Mouse (Mus musculus): ENCODE data around the gene Cpe. TPM values are rescaled to one million over a fixed set of nuclear protein-coding genes. Genes with fewer than 3 reads are reported as not detected.

Gene Cpe
- total and polyA plus RNA-seq, 3 experiments, result 0.13 TPM; not detected in 2

DNA sequence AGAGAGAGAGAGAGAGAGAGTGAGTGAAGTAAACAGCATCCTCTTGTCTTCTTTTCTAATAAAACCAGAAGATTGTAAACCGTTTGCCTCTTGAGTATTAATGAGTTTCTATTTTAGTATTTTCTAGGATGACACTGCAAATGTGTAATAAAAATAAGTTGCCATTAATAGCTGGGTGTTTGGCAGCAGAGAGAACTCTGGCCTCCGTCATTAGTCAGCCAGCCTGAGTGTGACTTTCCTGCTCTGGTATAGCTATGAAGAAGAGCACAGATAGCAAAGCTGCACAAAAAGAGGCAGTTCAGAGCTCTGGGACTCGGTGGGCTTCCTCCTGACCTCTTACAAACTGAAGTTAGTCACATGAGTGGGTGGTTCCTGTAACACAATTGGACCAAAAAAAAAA lies 27.3 kb downstream of the Cpe start:
- Histone ChIP-seq H3K4me2 (ENCODE audit: insufficient read depth, low read depth, poor library complexity, severe bottlenecking) (no peak overlapping the region), H3K9me3 (replicated peaks; ENCODE audit: low read length) (no peaks in the 10 kb centered on the region), H3K4me1 (ENCODE audit: control insufficient read depth in 1 of 2, insufficient read depth in 2 of 2) (no peaks in the 10 kb centered on the region), H3K79me2 (replicated peaks; ENCODE audit: control insufficient read depth, extremely low read depth, insufficient read depth, poor library complexity, severe bottlenecking) (no peaks in the 10 kb centered on the region), H3K36me3 (replicated peaks in 1 of 2; ENCODE audit: control insufficient read depth in 1 of 2, insufficient read depth in 1 of 2, low read length in 1 of 2) (no peaks in the 10 kb centered on the region), H3K27ac (ENCODE audit: insufficient read depth, low read depth) (no peak overlapping the region), H3K4me3 (replicated peaks in 1 of 3; ENCODE audit: low read depth in 2 of 3, low read length in 2 of 3, poor library complexity in 1 of 3) (no peak overlapping the region), H3K9ac (ENCODE audit: insufficient read depth, low read depth) (no peak overlapping the region), H3K27me3 (replicated peaks) (no peaks in the 10 kb centered on the region)
- no peak for DNase-seq (ENCODE audit: extremely low read depth)
- no peak for TF ChIP-seq CTCF (conservative IDR thresholded peaks at IDR 0.05 in 1 of 2, IDR thresholded peaks at IDR 0.05 in 1 of 2; ENCODE audit: low read depth in 2 of 2, low read length in 2 of 2)
- no peak for TF ChIP-seq SIN3A (IDR thresholded peaks at IDR 0.05; ENCODE audit: low read length)
- TF ChIP-seq E2F4 (IDR thresholded peaks at IDR 0.05; ENCODE audit: insufficient replicate concordance, low read depth, low read length), result no peak
- TF ChIP-seq EP300 (IDR thresholded peaks at IDR 0.05; ENCODE audit: low read length), result no peak
- TF ChIP-seq ZKSCAN1 (IDR thresholded peaks at IDR 0.05; ENCODE audit: borderline replicate concordance, low read depth, low read length), result no peak
- no peak for TF ChIP-seq CHD2 (IDR thresholded peaks at IDR 0.05; ENCODE audit: low read length)
- TF ChIP-seq ZC3H11A (IDR thresholded peaks at IDR 0.05; ENCODE audit: low read depth, low read length), result no peak
- TF ChIP-seq BHLHE40 (IDR thresholded peaks at IDR 0.05; ENCODE audit: low read depth, low read length), result no peak
- TF ChIP-seq MAFK (IDR thresholded peaks at IDR 0.05; ENCODE audit: insufficient replicate concordance, low read length), result no peak
- TF ChIP-seq ETS1 (conservative IDR thresholded peaks at IDR 0.05; ENCODE audit: low read depth, low read length), result no peak
- no peak for TF ChIP-seq IRF4 (IDR thresholded peaks at IDR 0.05; ENCODE audit: low read depth, low read length)
- TF ChIP-seq POLR2A (IDR thresholded peaks at IDR 0.05; ENCODE audit: low read depth, low read length), result no peak
- TF ChIP-seq PAX5 (IDR thresholded peaks at IDR 0.05; ENCODE audit: low read length), result no peak
- no peak for TF ChIP-seq KAT2A (IDR thresholded peaks at IDR 0.05; ENCODE audit: insufficient replicate concordance, low read length)
- TF ChIP-seq MAZ (IDR thresholded peaks at IDR 0.05; ENCODE audit: low read depth, low read length), result no peak
- no peak for TF ChIP-seq ZMIZ1 (IDR thresholded peaks at IDR 0.05; ENCODE audit: low read depth, low read length)
- no peak for TF ChIP-seq JUN (IDR thresholded peaks at IDR 0.05; ENCODE audit: insufficient read depth, low read depth, low read length)
- TF ChIP-seq CHD1 (IDR thresholded peaks at IDR 0.05; ENCODE audit: low read depth, low read length), result no peak
- TF ChIP-seq MAX (IDR thresholded peaks at IDR 0.05; ENCODE audit: low read length), result no peak
- dilution Hi-C loops (cut with MboI; ENCODE audit: extremely low pct_ligation_motif_present, extremely low pct_unique_long_range_greater_than_20kb, low sequenced_read_pairs), result no loop called here
- in situ Hi-C loops (cut with MboI; ENCODE audit: low pct_ligation_motif_present, low pct_unique_long_range_greater_than_20kb, low sequenced_read_pairs), result no loop called here

- Histone ChIP-seq H3K27ac (ENCODE audit: insufficient read depth, low read depth) (no peak overlapping the region), H3K79me2 (replicated peaks; ENCODE audit: control insufficient read depth, extremely low read depth, insufficient read depth, poor library complexity, severe bottlenecking) (no peaks in the 10 kb centered on the region), H3K4me3 (replicated peaks in 1 of 3; ENCODE audit: low read depth in 2 of 3, low read length in 2 of 3, poor library complexity in 1 of 3) (no peak overlapping the region), H3K27me3 (replicated peaks) (no peaks in the 10 kb centered on the region), H3K4me1 (ENCODE audit: control insufficient read depth in 1 of 2, insufficient read depth in 2 of 2) (no peaks in the 10 kb centered on the region), H3K9ac (ENCODE audit: insufficient read depth, low read depth) (no peak overlapping the region), H3K4me2 (ENCODE audit: insufficient read depth, low read depth, poor library complexity, severe bottlenecking) (no peak overlapping the region), H3K9me3 (replicated peaks; ENCODE audit: low read length) (no peaks in the 10 kb centered on the region), H3K36me3 (replicated peaks in 1 of 2; ENCODE audit: control insufficient read depth in 1 of 2, insufficient read depth in 1 of 2, low read length in 1 of 2) (no peaks in the 10 kb centered on the region)
- DNase-seq (ENCODE audit: extremely low read depth), result no peak
- in situ Hi-C loops (cut with MboI; ENCODE audit: low pct_ligation_motif_present, low pct_unique_long_range_greater_than_20kb, low sequenced_read_pairs), result no loop called here
- TF ChIP-seq KAT2A (IDR thresholded peaks at IDR 0.05; ENCODE audit: insufficient replicate concordance, low read length) (no peak), IRF4 (IDR thresholded peaks at IDR 0.05; ENCODE audit: low read depth, low read length) (no peak), SMC3 (IDR thresholded peaks at IDR 0.05; ENCODE audit: low read depth, low read length) (no peak), MYC (IDR thresholded peaks at IDR 0.05; ENCODE audit: low read depth, low read length) (no peak)
- dilution Hi-C loops (cut with MboI; ENCODE audit: extremely low pct_ligation_motif_present, extremely low pct_unique_long_range_greater_than_20kb, low sequenced_read_pairs), result no loop called here
Measured at GRCm38 (mm10) chr8:64664811-64665210, 28.0 kb downstream of the Cpe start.

Measured in CH12.LX (cell line).